Mouse (Mus musculus) hindbrain, embryonic 16.5 days (tissue): ENCODE data around the gene Nudt4. TPM values are rescaled to one million over a fixed set of nuclear protein-coding genes. Genes with fewer than 3 reads are reported as not detected.
"Not testable (repeated sequence)": the region's sequence is repeated elsewhere in the genome, so short reads cannot be mapped to it uniquely, and the experiment has no call there.

Source experiments
- ATAC-seq: fragments of 200-750 bp; cut with Nextera tagmentation; 2 replicates; pipeline ENCODE4 v1.8.0; 2017; ENCODE audit warnings: moderate TSS enrichment, moderate library complexity
- H3K27ac ChIP-seq: fragments of 300-500 bp; sonication (generic); 2 replicates; pipeline ENCODE4 v1.5.1; 2014; ENCODE audit warnings: low read depth, mild to moderate bottlenecking, control low read depth, low read length, moderate library complexity
- H3K27me3 ChIP-seq: fragments of 300-500 bp; sonication (generic); replicated peaks from 2 replicates; pipeline ENCODE4 v1.6.1; 2014; ENCODE audit warnings: low read length; ENCODE audit not compliant: control insufficient read depth, insufficient read depth
- H3K36me3 ChIP-seq: fragments of 300-500 bp; sonication (generic); 2 replicates; pipeline ENCODE4 v1.6.1; 2014; ENCODE audit warnings: mild to moderate bottlenecking, low read length, moderate library complexity, mixed read lengths; ENCODE audit not compliant: control insufficient read depth, insufficient read depth
- H3K4me1 ChIP-seq: fragments of 300-500 bp; sonication (generic); 2 replicates; pipeline ENCODE4 v1.6.1; 2014; ENCODE audit warnings: low read depth, low read length; ENCODE audit not compliant: control insufficient read depth, insufficient read depth
- H3K4me2 ChIP-seq: fragments of 300-500 bp; sonication (generic); 2 replicates; pipeline ENCODE4 v1.6.1; 2014; ENCODE audit warnings: mild to moderate bottlenecking, low read length, control low read depth, moderate library complexity
- H3K4me3 ChIP-seq: fragments of 300-500 bp; sonication (generic); 2 replicates; pipeline ENCODE4 v1.5.1; 2014; ENCODE audit warnings: mild to moderate bottlenecking, low read length, control low read depth, moderate library complexity
- H3K9ac ChIP-seq: fragments of 300-500 bp; sonication (generic); 2 replicates; pipeline ENCODE4 v1.6.1; 2014; ENCODE audit warnings: low read depth, mild to moderate bottlenecking, control low read depth, low read length, moderate library complexity
- H3K9me3 ChIP-seq: fragments of 300-500 bp; sonication (generic); 2 replicates; pipeline ENCODE4 v1.6.1; 2014; ENCODE audit warnings: mild to moderate bottlenecking, low read length, moderate library complexity; ENCODE audit not compliant: control insufficient read depth
- WGBS: fragments of 180-500 bp; shearing (Covaris S2); extraction: QIAGEN DNeasy Blood & Tissue Kit; methylation state at CpG from one replicate; pipeline ENCODE4 v1.1.7; 2014; 5-methylcytosine and 5-hydroxymethylcytosine counted together
- polyA plus RNA-seq: library from polyadenylated mRNA; unstranded; fragments of >200 nt; fragmentation: Nextera tagmentation; extraction: Ambion mirVana; gene quantifications from 2 replicates; pipeline ENCODE4 v1.2.1, GENCODE M21; 2015

Nudt4 gene
- polyA plus RNA-seq, 1 experiment from 2014 or later: 60.7 TPM

DNA sequence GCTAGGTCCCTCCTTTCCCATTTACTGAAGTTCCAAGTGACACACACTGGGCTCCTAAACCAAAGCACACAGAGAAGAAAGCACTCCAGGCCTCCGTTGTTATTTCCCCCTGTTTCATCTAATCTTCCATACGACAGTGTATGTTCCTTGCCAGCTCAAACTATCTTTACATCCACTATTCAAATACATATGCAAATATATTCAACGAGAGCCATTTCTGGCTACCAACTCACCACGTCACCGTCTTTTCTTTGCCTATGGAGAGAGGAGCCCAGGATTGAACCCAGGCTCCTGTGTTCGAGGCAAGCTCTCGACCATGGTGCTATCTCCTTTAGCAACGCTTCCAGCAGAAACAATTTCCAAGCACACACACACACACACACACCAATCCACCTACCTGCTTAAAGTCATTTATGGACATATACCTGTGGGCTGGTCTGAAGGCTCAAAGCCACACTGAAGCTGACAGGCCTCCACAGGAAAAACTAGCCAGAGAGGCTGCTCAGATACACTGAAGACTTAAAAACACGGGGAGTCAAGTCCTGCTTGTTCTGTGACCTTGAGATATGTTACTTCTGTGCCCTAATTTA, 3.5 kb downstream of the Nudt4 start:
- Histone ChIP-seq H3K36me3 (no peaks in the 10 kb centered on the region), H3K9me3 (no peaks in the 10 kb centered on the region), H3K4me2 (peak overlapping the region; percentile 10; the same call in 1 of the 2 replicates), H3K27ac (no peak overlapping the region), H3K4me1 (peaks cover 17% of the 10 kb centered on the region), H3K9ac (no peak overlapping the region), H3K27me3 (no peaks in the 10 kb centered on the region), H3K4me3 (no peak overlapping the region)
- no peak for ATAC-seq
- 78% methylated on average over 9 of the region's 9 CpGs for WGBS

DNA sequence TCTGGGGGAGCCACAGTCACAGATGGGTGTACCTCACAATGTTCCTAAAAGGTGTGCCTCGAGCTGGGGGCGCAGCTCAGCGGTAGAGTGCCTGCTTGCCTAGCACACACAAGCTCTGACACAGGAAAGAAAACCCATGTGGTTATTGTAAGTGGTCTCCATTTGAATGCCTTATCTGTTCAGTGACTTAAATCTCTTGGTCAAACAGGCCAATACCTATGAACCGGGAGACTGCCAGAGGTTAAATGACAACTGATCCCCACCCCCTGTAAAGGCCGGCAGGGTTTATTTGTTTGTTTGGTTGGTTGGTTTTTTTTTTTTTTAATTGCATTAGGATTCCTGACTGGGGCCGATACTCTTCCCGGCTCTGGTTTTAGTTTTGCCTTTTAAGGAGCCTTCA, 4.5 kb downstream of the Nudt4 start:
- no peaks in the 10 kb centered on the region for H3K36me3 ChIP-seq
- H3K9ac ChIP-seq: no peak overlapping the region
- H3K4me2 ChIP-seq: no peak overlapping the region
- H3K27ac ChIP-seq: no peak overlapping the region
- 86% methylated on average over 7 of the region's 7 CpGs for WGBS
- no peaks in the 10 kb centered on the region for H3K27me3 ChIP-seq
- H3K9me3 ChIP-seq: no peaks in the 10 kb centered on the region
- ATAC-seq: no peak
- no peak overlapping the region for H3K4me3 ChIP-seq
- peaks cover 17% of the 10 kb centered on the region for H3K4me1 ChIP-seq

DNA sequence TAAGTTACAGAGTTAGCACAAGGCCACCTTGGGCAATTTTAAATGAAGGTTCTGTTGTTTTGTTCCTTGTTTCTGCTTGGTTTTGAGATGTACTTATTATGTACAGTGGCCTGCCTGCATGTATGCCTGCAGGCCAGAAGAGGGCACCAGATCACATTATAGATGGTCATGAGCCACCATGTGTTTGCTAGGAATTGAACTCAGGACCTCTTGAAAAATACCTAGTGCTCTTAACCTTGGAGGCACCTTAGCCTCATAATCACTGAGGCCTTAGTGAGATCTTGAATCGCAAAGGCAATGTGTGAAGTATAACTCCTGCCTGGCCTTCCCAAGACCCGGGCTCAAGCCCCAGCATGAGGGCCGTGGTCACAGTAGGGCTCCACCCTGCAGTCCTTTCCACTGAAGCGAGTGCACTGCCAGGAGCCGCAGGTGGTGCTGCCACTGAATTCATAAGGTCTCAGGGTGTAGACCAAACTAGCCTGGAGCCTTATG, 6.6 kb downstream of the Nudt4 start:
- Histone ChIP-seq H3K27me3 (no peaks in the 10 kb centered on the region), H3K4me1 (peaks cover 14% of the 10 kb centered on the region), H3K36me3 (no peaks in the 10 kb centered on the region), H3K4me2 (no peak overlapping the region), H3K9me3 (no peaks in the 10 kb centered on the region), H3K9ac (no peak overlapping the region), H3K27ac (no peak overlapping the region), H3K4me3 (no peak overlapping the region)
- no peak for ATAC-seq
- WGBS: 88% methylated on average over 5 of the region's 5 CpGs

DNA sequence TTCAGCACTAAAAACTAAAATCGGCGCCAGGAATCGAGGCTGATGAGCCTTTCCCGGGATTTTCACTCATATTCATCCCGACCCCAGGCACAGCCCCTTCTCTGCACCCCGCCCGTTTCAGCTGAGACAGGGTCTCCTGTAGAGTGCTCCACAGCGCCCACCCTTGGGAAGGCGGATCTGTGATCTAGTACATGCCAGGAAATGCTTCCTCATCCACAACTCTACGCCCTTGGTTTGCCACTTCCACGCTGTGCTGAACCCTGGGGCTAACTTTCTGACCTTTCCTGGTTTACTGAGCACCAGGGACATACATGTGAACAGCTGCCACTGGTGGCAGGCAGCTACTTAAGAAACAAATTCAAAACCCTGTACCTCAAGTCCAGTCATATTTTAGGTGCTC, 8.1 kb downstream of the Nudt4 start:
- no peak overlapping the region for H3K4me2 ChIP-seq
- H3K9ac ChIP-seq: no peak overlapping the region
- 88% methylated on average over 11 of the region's 11 CpGs for WGBS
- no peaks in the 10 kb centered on the region for H3K36me3 ChIP-seq
- H3K9me3 ChIP-seq: no peaks in the 10 kb centered on the region
- ATAC-seq: no peak
- peaks cover 9% of the 10 kb centered on the region for H3K4me1 ChIP-seq
- no peaks in the 10 kb centered on the region for H3K27me3 ChIP-seq
- no peak overlapping the region for H3K4me3 ChIP-seq
- H3K27ac ChIP-seq: no peak overlapping the region

DNA sequence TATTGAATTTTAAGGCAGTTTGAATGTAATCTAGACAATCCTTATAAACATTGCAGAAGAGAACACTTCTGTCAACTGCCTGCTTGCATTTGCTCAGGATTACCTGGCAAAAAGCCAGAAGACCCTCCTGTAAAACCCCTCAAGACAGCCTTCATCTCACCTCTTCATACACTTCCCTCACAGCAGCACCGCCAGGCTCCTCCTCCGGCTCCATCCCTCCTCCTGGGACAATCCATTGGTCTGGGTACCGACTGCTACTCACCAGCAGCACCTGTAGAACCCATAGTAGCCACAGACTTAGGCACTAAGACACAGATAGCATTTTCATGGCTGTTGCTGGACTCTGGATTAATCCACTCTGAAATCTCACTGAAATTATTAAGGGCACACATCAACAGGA, 11.6 kb downstream of the Nudt4 start:
- Histone ChIP-seq H3K36me3 (peaks cover 5% of the 10 kb centered on the region; the same call in 1 of the 2 replicates), H3K27ac (no peak overlapping the region), H3K4me3 (no peak overlapping the region), H3K4me1 (peaks cover 5% of the 10 kb centered on the region), H3K9me3 (no peaks in the 10 kb centered on the region), H3K4me2 (no peak overlapping the region), H3K9ac (no peak overlapping the region), H3K27me3 (no peaks in the 10 kb centered on the region)
- no peak; the same call in 1 of the 2 replicates for ATAC-seq
- 53% methylated on average over 3 of the region's 3 CpGs for WGBS

DNA sequence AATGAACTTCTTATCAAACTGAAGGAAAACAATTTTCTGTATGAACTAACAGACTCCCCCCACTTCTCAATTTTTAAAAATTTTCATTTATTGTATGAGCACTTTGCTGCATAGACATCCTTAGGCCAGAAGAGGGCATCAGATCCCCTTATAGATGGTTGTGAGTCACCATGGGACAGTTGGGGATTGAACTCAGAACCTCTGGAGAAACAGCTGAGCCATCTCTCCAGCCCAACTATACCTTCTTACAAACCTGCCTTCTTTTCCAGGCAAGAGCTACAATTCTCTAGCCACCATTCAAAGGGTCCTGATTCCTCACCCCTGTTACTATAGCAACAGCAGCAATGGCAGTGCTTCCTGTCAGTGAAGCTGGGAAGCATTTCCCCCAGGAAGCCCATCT, 12.2 kb downstream of the Nudt4 start:
- no peak for ATAC-seq

DNA sequence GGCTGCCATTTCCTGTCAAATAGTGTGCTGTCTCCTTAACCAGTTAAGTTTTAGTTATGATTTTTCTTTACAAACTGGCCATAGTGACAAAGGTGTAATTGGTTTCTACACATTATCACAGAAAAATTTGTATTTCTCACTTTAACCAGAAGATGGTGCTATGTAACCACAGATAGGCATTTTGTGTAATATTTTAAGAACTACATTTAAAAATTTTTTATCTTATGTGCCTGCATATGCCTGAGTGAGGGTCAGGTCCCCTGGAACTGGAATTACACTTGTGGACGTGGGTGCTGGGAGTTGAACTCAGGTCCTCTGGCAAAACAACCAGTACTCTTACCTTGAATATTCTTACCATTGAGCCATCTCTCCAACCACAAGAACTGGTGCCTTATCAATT, 13.4 kb downstream of the Nudt4 start:
- Histone ChIP-seq H3K4me2 (no peak overlapping the region), H3K27me3 (no peaks in the 10 kb centered on the region), H3K9me3 (no peaks in the 10 kb centered on the region), H3K4me3 (no peak overlapping the region), H3K27ac (no peak overlapping the region), H3K9ac (no peak overlapping the region), H3K4me1 (peaks cover 5% of the 10 kb centered on the region), H3K36me3 (peaks cover 5% of the 10 kb centered on the region; the same call in 1 of the 2 replicates)
- no peak for ATAC-seq
- WGBS: 67% methylated on average over 1 of the region's 1 CpGs

More for the DNA sequence above, 12.2 kb downstream of the Nudt4 start:
- Histone ChIP-seq H3K27me3 (no peaks in the 10 kb centered on the region), H3K36me3 (peaks cover 5% of the 10 kb centered on the region; the same call in 1 of the 2 replicates), H3K27ac (no peak overlapping the region), H3K9me3 (no peaks in the 10 kb centered on the region), H3K9ac (no peak overlapping the region), H3K4me1 (peaks cover 5% of the 10 kb centered on the region), H3K4me2 (no peak overlapping the region), H3K4me3 (no peak overlapping the region)

DNA sequence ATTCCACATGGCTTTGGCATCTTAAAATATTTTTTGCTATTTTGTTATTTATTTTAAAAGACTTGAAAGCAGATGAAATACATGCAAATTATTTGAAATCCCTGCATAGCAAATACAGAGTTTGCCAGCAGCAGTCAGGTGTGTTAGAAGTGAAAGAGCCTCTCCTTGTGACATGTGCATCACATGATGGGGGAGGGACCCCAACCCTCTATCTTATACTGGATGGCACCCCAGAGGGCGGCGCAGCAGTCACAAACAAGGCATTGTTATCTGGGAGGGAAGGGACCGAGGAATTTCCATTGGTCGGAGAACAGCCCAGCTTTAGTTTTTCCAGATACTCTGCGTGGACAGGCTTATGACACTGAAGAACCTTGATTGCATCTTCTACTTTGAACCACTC, 14.9 kb downstream of the Nudt4 start:
- not testable (repeated sequence) for H3K9ac ChIP-seq, H3K9me3 ChIP-seq, H3K4me2 ChIP-seq, H3K27ac ChIP-seq, H3K36me3 ChIP-seq, H3K4me1 ChIP-seq, H3K4me3 ChIP-seq, H3K27me3 ChIP-seq, ATAC-seq
- WGBS: 64% methylated on average over 5 of the region's 5 CpGs

DNA sequence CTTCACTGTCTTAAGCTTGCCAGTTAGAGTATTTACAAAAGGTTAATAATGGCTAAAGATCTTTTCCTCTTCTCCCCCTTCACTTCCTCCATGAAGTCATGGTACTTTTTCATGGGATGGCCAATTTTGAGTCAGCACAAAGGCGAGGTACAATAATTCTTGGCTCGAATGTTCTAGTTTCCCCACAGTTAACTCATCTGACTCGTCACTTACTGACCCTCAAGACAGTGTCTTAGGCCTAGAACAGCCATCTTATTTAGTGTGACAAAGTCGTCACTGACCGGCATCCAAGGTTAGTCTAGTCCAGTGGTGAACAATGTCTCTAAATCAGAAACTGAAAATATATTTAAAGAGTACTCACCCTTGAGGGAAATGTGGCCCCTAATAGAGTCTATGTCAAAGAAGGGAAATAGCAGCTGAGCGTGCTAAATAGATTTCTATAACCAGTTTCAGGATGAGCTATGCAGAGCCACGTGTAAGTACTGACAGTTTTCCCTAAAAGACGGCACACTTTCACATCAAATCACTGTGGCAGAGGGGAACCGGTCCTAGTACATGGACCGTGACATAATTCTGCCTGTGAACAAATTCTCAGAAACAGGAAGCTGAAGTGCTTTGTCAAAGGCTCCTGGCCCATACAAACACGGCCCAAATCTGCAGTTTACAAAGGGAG, 15.7 kb downstream of the Nudt4 start:
- Histone ChIP-seq H3K4me2 (no peak overlapping the region), H3K9me3 (no peaks in the 10 kb centered on the region), H3K9ac (no peak overlapping the region), H3K4me3 (no peak overlapping the region), H3K4me1 (peaks cover 5% of the 10 kb centered on the region), H3K36me3 (peaks cover 5% of the 10 kb centered on the region; the same call in 1 of the 2 replicates), H3K27me3 (no peaks in the 10 kb centered on the region), H3K27ac (no peak overlapping the region)
- ATAC-seq: no peak
- WGBS: 81% methylated on average over 11 of the region's 11 CpGs
